Mouse (Mus musculus): ENCODE data around the gene Ntrk2.

The Ntrk2 gene

DNA sequence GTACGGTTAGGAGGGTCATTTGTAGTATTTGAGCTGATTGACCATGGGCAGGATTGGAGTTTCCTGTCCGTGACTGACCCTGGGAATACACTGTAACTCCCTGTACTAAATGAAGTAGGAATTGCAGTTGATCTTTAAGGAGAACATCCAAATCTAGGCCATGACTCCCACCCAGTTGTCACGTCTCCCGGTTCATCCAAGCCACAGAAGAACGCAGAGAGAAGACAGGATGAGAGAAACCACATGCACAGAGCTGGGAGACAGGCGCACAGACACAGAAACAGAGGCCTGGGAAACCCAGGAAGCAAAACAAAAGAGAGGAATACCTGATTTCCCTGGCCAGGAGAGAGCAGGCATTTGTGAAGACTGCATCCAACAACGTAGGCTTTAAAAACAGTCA lies 117.1 kb downstream of the Ntrk2 start:
- no peak for DNase-seq (ENCODE audit: low spot score in 2 of 2)

DNA sequence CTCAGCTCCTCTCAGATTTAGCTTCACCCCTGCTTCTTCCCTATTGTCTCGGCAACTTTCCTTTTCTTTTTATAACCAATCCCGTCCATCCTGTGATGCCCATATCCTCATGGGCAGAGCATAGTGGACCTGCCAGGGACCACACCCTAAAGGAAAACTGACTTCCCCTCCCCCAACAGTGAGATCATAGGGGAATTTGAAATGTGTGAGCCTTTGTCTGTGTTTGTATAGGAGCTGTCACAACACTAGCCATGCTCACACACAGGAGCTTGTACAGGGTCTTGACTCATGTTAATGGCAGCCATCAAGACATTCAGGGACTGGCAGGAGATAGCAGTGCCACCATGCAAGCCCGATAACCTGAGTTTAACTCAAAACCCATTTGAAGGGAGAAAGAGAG lies 118.1 kb downstream of the Ntrk2 start:
- DNase-seq (ENCODE audit: low spot score in 2 of 2), result no peak

GRCm38 (mm10) chr13:58927186-58927585 lies 120.8 kb downstream of the Ntrk2 start:
- no peak for DNase-seq (ENCODE audit: low spot score in 2 of 2)

GRCm38 (mm10) chr13:58927656-58928226 lies 121.4 kb downstream of the Ntrk2 start:
- no peak for DNase-seq (ENCODE audit: low spot score in 2 of 2)

GRCm38 (mm10) chr13:58928668-58929436 lies 122.5 kb downstream of the Ntrk2 start:
- DNase-seq (ENCODE audit: low spot score in 2 of 2), result peak in 1 of 2 experiments; percentile 14

GRCm38 (mm10) chr13:58930161-58930560 lies 123.8 kb downstream of the Ntrk2 start:
- no peak for DNase-seq (ENCODE audit: low spot score in 2 of 2)

DNA sequence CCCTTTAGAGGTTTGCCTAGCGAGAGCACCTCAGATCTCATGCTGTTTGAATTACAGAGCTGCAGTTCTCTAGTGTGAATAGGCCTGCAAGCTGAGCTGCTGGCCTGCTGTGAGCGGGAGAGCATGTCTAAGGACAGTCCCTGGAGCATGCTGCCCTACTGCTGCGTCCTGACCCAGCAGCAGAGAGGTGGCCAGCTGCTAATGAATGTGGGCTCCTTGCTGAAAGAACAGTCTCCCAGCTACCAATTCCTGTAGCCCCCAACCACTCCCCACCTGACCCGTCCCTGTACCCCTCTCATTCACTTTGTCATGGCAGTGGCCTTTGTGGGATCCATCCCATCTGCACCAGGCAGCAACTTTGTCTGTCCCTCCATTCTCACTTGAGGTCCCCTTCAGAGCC lies 126.8 kb downstream of the Ntrk2 start:
- no peak for DNase-seq (ENCODE audit: low spot score in 2 of 2)

DNA sequence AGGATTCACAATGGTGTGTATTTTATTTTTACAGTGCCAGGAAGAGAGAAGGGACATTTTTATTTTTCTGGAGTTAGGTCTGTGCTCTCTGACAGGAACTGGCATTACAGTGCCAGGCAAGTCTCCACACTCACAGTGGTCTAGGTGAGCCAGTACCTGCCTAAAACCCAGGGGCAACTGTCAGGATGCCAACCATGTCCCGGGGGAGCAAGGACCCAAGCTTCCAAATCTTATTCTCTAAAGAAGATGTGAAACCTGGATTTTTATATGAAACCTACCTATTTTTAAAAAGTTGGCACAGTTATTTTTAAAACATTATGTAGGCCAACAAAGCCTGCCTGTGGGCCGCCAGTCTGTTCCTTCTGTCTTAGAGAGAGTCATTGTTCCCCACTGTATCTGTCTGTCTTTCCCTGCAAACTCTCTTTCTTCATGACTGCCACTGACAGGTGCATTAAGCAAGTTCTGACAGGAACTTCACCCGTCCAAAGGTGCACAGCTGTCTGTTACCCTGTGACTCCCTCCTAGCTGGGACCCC lies 128.3 kb downstream of the Ntrk2 start:
- DNase-seq (ENCODE audit: low spot score in 2 of 2), result no peak

DNA sequence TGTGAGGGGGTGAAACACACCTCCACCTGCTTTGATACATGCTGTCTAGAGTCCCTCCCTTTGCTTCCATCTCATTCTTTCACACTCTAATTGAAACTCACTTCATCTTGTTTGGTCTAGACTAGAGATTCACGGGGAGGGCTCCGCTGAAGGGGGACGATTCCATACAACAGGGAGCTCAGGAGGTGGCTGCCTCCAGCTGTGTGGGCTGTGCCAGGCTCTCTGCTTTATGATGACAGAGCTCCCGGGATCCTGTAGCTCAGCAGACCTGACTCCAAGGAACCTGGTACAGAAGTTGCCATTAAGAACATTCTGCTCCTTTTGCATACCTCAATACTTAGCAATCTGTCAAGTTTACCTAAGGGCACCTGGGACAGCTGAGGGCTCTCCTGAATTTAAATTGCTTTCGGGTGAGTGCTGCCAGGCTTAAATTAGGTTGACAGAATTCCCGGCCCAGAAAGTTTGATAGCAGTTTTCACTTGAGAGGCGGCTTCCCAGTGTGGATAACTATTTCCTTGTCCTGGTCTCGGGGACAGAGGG lies 129.7 kb downstream of the Ntrk2 start:
- DNase-seq (ENCODE audit: low spot score in 2 of 2), result no peak

- no peak for DNase-seq (ENCODE audit: low spot score in 2 of 2)
These were observed 131.5 kb downstream of the Ntrk2 start for GRCm38 (mm10) chr13:58937884-58938283.

DNA sequence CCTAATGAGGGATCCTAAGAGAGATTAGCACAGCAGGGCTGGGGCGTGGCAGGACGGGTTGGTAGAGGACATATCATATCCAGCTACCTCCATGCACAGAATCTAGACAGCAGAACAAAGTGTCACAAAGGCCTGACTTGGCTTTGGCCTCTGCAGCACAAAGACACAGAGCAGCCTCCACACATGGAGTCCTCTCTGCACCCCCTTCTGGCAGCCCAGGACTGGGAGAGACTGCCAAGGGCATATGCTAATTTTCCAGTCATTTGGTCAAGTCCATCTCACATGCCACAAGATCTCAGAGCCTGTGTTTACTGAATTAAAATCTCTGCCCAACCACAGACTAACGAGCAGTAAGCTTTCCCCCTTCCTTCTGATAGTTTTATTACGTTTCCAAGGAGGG lies 132.1 kb downstream of the Ntrk2 start:
- peak in 1 of 2 experiments; percentile 63 for DNase-seq (ENCODE audit: low spot score in 2 of 2)

- DNase-seq (ENCODE audit: low spot score in 2 of 2), result no peak
These were observed 133.8 kb downstream of the Ntrk2 start for GRCm38 (mm10) chr13:58940208-58940607.

GRCm38 (mm10) chr13:58940798-58941197 lies 134.4 kb downstream of the Ntrk2 start:
- DNase-seq (ENCODE audit: low spot score in 2 of 2), result no peak

GRCm38 (mm10) chr13:58945781-58946180 lies 139.4 kb downstream of the Ntrk2 start:
- DNase-seq (ENCODE audit: low spot score in 2 of 2), result no peak

GRCm38 (mm10) chr13:58946589-58946988 lies 140.2 kb downstream of the Ntrk2 start:
- no peak for DNase-seq (ENCODE audit: low spot score in 2 of 2)

DNA sequence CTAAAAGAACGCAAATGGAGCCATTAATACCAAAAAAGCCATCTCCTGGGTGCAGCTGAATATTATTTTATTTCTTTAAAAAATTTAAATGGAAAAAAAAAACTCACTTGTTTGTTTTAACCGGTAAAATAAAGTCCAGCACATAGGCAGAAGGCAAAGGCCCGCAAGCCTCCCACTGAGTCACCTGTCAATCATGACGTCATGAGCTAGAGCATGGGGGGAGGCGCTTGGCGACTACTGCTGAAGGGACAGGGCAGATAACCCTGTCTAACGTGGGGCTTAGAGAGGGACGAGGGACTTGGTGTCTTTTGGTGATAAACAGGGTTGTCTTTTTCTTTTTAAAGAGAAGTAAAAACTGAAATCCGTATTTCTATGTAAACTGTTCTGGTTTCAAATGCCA lies 140.7 kb downstream of the Ntrk2 start:
- no peak for DNase-seq (ENCODE audit: low spot score in 2 of 2)

GRCm38 (mm10) chr13:58954331-58954730 lies 148.0 kb downstream of the Ntrk2 start:
- no peak for DNase-seq (ENCODE audit: low spot score in 2 of 2)

DNA sequence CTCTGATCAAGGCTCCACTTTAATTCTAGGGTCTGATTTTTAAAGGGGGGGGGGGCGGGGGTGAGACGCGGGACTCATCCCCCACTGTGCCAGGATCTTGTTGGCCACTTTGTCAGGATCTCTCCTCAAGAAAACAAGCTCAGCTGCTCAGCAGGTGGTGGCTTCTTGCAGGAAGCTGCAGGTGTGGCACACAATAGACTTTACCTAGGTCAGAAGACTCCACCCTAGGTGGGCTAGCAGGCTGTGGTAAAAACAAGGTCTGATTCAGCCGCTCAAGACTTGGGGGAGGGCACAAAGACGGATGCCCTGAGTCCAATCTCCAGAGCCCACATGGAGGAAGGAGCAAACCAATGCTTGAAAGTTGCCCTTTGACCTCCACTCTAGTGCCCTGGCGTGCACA lies 148.4 kb downstream of the Ntrk2 start:
- no peak for DNase-seq (ENCODE audit: low spot score in 2 of 2)

DNA sequence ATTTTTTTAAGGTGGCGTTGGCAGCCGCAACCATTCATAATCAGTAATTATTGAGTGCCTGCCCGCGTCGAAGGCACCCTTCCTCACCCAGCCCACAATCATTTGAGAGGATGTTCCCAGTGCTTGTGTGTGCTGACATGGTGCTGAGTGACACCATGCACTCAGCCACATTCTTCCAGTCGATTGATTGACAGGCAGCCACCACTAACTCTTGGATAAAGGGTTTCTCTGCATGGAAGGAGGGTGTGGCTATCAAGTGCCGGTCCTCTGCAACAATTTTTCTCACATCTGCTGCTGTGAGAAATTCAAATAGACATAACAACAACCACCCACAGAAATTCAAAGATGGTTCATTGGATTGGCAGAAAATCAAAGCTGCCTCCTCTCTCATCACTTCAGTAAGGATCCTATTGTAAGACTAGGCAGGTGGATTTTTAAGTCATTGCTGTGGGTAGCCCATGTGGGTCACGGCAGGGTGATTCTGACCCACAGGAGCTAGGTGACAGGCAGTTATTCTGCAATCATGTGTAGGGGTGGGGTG lies 148.9 kb downstream of the Ntrk2 start:
- DNase-seq (ENCODE audit: low spot score in 2 of 2), result no peak

DNA sequence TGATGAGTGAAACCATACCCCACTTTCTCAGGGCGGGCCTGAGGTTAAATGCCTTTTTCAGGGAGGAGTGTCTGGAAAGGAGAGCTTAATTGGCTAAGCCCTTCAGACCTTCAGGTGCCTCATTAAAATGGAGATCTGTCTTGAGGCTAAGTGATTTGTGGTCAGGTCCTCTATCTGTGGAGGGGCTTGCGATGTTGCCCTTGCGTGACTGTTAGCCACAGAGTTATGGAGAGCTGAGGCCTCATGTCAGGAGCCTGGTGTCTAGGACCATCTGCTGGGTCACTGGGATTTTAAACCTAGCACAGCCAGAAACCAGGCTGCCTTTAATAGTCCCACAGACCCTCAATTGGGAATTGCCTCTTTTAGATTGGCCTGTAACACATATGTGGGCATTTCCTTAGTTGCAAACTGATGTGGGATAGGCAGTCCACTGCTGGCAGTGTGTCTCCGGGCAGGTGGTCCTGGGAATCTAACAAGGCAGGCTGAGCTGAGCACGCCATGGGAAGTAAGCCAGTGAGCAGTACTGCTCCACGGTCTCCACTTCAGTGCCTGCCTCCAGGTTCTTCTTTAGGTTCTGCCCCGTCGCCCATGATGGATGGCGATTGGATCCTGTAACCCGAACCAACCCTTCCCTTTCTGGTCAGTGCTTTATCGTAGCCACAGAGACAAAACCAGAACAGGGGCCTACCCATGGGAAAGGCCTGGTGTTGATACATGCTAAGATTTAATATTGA lies 152.0 kb downstream of the Ntrk2 start:
- no peak for DNase-seq (ENCODE audit: low spot score in 2 of 2)

GRCm38 (mm10) chr13:58960321-58960720 lies 154.0 kb downstream of the Ntrk2 start:
- DNase-seq (ENCODE audit: low spot score in 2 of 2), result no peak
